Mouse (Mus musculus): Measurements from ENCODE around the gene Lzts3. TPM values are rescaled to one million over a fixed set of nuclear protein-coding genes. Genes with fewer than 3 reads are reported as not detected.
A peak's percentile ranks its signal among the peaks of the same experiment; 100 is the strongest.

The Lzts3 gene
- total and polyA plus RNA-seq, 3 experiments: 1.9 to 4.5 TPM; not detected in 1

DNA sequence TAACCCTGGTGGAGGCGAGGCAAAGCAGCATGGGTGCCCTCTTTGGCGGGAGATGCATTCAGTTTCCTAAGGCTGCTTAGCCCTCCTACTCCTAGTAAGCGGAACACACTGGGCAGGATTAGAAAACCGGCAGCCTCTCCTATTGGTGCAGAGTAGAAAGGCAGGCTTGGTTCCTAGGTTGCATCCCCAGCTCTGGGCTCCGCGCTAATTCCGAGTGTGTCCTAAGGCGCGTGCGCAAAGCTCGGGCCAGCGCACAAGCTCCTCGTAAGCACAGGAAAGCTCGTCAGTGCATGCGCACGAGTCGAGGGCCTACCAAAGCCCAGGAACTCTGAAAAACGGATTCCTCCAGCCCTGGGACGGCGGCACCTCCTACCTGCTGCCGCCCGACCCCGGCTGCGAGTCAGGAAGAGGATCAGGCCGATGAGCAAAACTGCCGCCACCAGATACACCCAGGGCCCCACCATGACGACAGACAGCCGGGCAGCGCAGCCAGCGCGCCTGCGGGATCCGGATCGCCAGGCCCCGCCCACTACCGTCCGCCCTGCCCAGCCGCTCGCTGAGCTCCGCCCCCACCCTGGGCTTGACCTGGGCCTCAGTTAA, 21.6 kb upstream of the Lzts3 start, which contains the start of gene Ddrgk1 (continued):
- TF ChIP-seq MAZ (IDR thresholded peaks at IDR 0.05; ENCODE audit: low read depth, low read length) (no peak), USF1 (IDR thresholded peaks at IDR 0.05; ENCODE audit: low read depth, low read length) (0 out of 2 replicates have a peak, but pooled peaks have one; percentile 30), POLR2A (IDR thresholded peaks at IDR 0.05; ENCODE audit: control insufficient read depth in 1 of 2, insufficient read depth in 1 of 2, low read depth in 1 of 2, low read length in 2 of 2, poor library complexity in 1 of 2) (peak; percentile 95 to 97), E2F4 (IDR thresholded peaks at IDR 0.05; ENCODE audit: borderline replicate concordance, low read depth, low read length) (peak; percentile 78; the same call in 1 of the 2 replicates)

DNA sequence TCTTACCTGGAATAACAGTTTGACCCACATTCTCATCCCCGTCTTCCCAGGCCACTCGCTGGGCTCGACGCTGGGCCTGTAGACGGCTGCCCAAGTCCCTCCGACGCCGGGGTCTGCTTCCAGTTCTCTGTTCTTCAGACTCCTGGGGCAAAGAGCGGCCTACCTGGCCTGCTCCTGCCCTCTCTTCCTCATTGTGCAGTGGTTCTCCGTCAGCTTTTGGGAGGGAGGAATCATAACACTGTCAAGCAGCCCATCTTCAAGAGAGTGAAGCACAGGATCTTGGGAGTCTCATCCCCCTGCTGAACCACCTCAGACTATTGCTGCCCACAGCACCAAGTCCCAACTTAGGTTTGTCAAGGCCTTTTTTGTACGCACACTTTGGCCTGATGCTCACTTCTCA, 20.7 kb upstream of the Lzts3 start:
- peak overlapping the region; percentile 52 to 73; a peak in 3 of 4 replicates for H3K4me3 ChIP-seq (ENCODE audit: control insufficient read depth in 1 of 2, insufficient read depth in 1 of 2, low read depth in 2 of 2, low read length in 2 of 2)
- peaks cover 3 to 19% of the 10 kb centered on the region in 2 experiments; a peak in 3 of 4 replicates for H3K36me3 ChIP-seq (ENCODE audit: control insufficient read depth in 1 of 2, insufficient read depth in 2 of 2, low read length in 2 of 2)
- no peak for DNase-seq (ENCODE audit: low read depth, low spot score)
- H3K27ac ChIP-seq (ENCODE audit: control insufficient read depth, low read depth, low read length): no peak overlapping the region; the same call in 1 of the 2 replicates
- no peaks in the 10 kb centered on the region for H3K27me3 ChIP-seq (ENCODE audit: control insufficient read depth in 1 of 2, insufficient read depth in 2 of 2, low read length in 2 of 2)
- no peaks in the 10 kb centered on the region for H3K9me3 ChIP-seq (replicated peaks; ENCODE audit: insufficient read depth, low read length)
- H3K79me2 ChIP-seq (ENCODE audit: control insufficient read depth, insufficient read depth, low read length, poor library complexity): peaks cover 18% of the 10 kb centered on the region
- TF ChIP-seq CHD2 (IDR thresholded peaks at IDR 0.05; ENCODE audit: low read length) (no peak), GATA1 (IDR thresholded peaks at IDR 0.05; ENCODE audit: low read depth, low read length) (no peak), ZNF384 (IDR thresholded peaks at IDR 0.05; ENCODE audit: low read depth, low read length) (no peak), USF2 (IDR thresholded peaks at IDR 0.05; ENCODE audit: borderline replicate concordance in 1 of 2, insufficient read depth in 1 of 2, low read depth in 1 of 2, low read length in 2 of 2) (no peak), POLR2AphosphoS2 (IDR thresholded peaks at IDR 0.05; ENCODE audit: low read length) (no peak), MYB (IDR thresholded peaks at IDR 0.05; ENCODE audit: low read depth, low read length) (no peak), CTCF (IDR thresholded peaks at IDR 0.05 in 2 of 3, conservative IDR thresholded peaks at IDR 0.05 in 1 of 3; ENCODE audit: control insufficient read depth in 1 of 3, insufficient read depth in 1 of 3, low read depth in 2 of 3, low read length in 3 of 3, poor library complexity in 1 of 3, severe bottlenecking in 1 of 3) (no peak), ZKSCAN1 (IDR thresholded peaks at IDR 0.05; ENCODE audit: low read depth, low read length) (no peak), NRF1 (IDR thresholded peaks at IDR 0.05; ENCODE audit: insufficient read depth, low read depth, low read length, poor library complexity, severe bottlenecking) (no peak), KAT2A (conservative IDR thresholded peaks at IDR 0.05; ENCODE audit: low read depth, low read length) (no peak), SIN3A (IDR thresholded peaks at IDR 0.05; ENCODE audit: low read length) (no peak)
- peaks cover 2 to 16% of the 10 kb centered on the region in 2 experiments for H3K4me1 ChIP-seq (ENCODE audit: control insufficient read depth in 1 of 2, insufficient read depth in 2 of 2, low read length in 2 of 2)
- H3K9ac ChIP-seq (ENCODE audit: control insufficient read depth, low read depth, low read length, poor library complexity, severe bottlenecking): peak overlapping the region; percentile 68

DNA sequence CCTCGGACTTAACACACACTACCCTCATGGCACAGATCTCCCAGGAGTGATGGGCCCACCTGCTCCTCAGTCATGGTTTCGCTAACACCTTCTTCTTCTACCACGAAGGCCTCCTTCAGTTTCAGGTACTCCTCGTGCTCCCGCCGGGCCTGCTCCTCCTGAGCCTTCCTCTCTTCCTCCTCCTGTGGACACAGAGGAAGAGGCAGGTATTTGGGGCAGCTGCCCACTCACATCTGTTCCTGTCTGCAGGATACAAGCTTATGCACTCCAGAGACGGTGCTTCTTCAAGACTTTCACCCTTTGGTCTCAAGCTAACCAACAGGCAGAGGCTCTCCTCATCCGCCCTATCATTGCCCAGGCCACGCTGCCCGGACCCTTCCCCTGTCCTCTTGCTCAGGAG, 15.9 kb upstream of the Lzts3 start:
- Histone ChIP-seq H3K4me3 (ENCODE audit: control insufficient read depth in 1 of 2, insufficient read depth in 1 of 2, low read depth in 2 of 2, low read length in 2 of 2) (no peak overlapping the region), H3K79me2 (ENCODE audit: control insufficient read depth, insufficient read depth, low read length, poor library complexity) (peaks cover 6% of the 10 kb centered on the region; the same call in 1 of the 2 replicates), H3K27ac (ENCODE audit: control insufficient read depth, low read depth, low read length) (no peak overlapping the region), H3K9me3 (replicated peaks; ENCODE audit: insufficient read depth, low read length) (no peaks in the 10 kb centered on the region), H3K4me1 (ENCODE audit: control insufficient read depth in 1 of 2, insufficient read depth in 2 of 2, low read length in 2 of 2) (peaks cover 19% of the 10 kb centered on the region in 2 experiments), H3K27me3 (ENCODE audit: control insufficient read depth in 1 of 2, insufficient read depth in 2 of 2, low read length in 2 of 2) (no peaks in the 10 kb centered on the region), H3K36me3 (ENCODE audit: control insufficient read depth in 1 of 2, insufficient read depth in 2 of 2, low read length in 2 of 2) (peaks cover 5 to 24% of the 10 kb centered on the region in 2 experiments; a peak in 3 of 4 replicates), H3K9ac (ENCODE audit: control insufficient read depth, low read depth, low read length, poor library complexity, severe bottlenecking) (no peak overlapping the region)
- TF ChIP-seq ELF1 (IDR thresholded peaks at IDR 0.05; ENCODE audit: low read depth, low read length) (no peak), MAZ (IDR thresholded peaks at IDR 0.05; ENCODE audit: low read depth, low read length) (no peak), UBTF (IDR thresholded peaks at IDR 0.05; ENCODE audit: borderline replicate concordance, insufficient read depth, low read depth, low read length) (no peak), CHD1 (IDR thresholded peaks at IDR 0.05; ENCODE audit: low read depth, low read length) (no peak), ZC3H11A (IDR thresholded peaks at IDR 0.05; ENCODE audit: low read depth, low read length) (no peak), MXI1 (IDR thresholded peaks at IDR 0.05; ENCODE audit: low read depth, low read length) (no peak), JUND (IDR thresholded peaks at IDR 0.05; ENCODE audit: low read depth, low read length) (no peak), CTCF (IDR thresholded peaks at IDR 0.05 in 2 of 3, conservative IDR thresholded peaks at IDR 0.05 in 1 of 3; ENCODE audit: control insufficient read depth in 1 of 3, insufficient read depth in 1 of 3, low read depth in 2 of 3, low read length in 3 of 3, poor library complexity in 1 of 3, severe bottlenecking in 1 of 3) (no peak), MYC (IDR thresholded peaks at IDR 0.05; ENCODE audit: low read depth, low read length) (no peak), POLR2A (IDR thresholded peaks at IDR 0.05; ENCODE audit: control insufficient read depth in 1 of 2, insufficient read depth in 1 of 2, low read depth in 1 of 2, low read length in 2 of 2, poor library complexity in 1 of 2) (no peak), GATA1 (IDR thresholded peaks at IDR 0.05; ENCODE audit: low read depth, low read length) (no peak), MAX (IDR thresholded peaks at IDR 0.05; ENCODE audit: low read length) (no peak), ZNF384 (IDR thresholded peaks at IDR 0.05; ENCODE audit: low read depth, low read length) (no peak), RCOR1 (IDR thresholded peaks at IDR 0.05; ENCODE audit: low read depth, low read length) (no peak), BHLHE40 (IDR thresholded peaks at IDR 0.05; ENCODE audit: borderline replicate concordance, low read depth, low read length) (no peak), ZKSCAN1 (IDR thresholded peaks at IDR 0.05; ENCODE audit: low read depth, low read length) (no peak), SIN3A (IDR thresholded peaks at IDR 0.05; ENCODE audit: low read length) (no peak)
- DNase-seq (ENCODE audit: low read depth, low spot score): no peak
